Mouse (Mus musculus) lung, embryonic 14.5 days (tissue): ENCODE results near the gene Bcl6b. TPM values are rescaled to one million over a fixed set of nuclear protein-coding genes. Genes with fewer than 3 reads are reported as not detected.

Source experiments
- ATAC-seq: fragments of 200-750 bp; cut with Nextera tagmentation; 2 replicates; pipeline ENCODE4 v1.8.0; 2017; ENCODE audit warnings: mild to moderate bottlenecking, moderate TSS enrichment, moderate library complexity; ENCODE audit not compliant: insufficient read depth
- DNase-seq: peaks from one replicate; pipeline ENCODE4 v3.0.0-alpha.2; 2015
- H3K27ac ChIP-seq: fragments of 300-500 bp; sonication (generic); 2 replicates; pipeline ENCODE4 v1.5.1; 2014; ENCODE audit warnings: low read depth, mild to moderate bottlenecking, moderate library complexity
- H3K27me3 ChIP-seq: fragments of 300-500 bp; sonication (generic); 2 replicates; pipeline ENCODE4 v1.6.1; 2014; ENCODE audit warnings: low read length, control low read depth; ENCODE audit not compliant: insufficient read depth
- H3K36me3 ChIP-seq: fragments of 300-500 bp; sonication (generic); 2 replicates; pipeline ENCODE4 v1.6.1; 2014; ENCODE audit warnings: control low read depth; ENCODE audit not compliant: insufficient read depth
- H3K4me1 ChIP-seq: fragments of 300-500 bp; sonication (generic); 2 replicates; pipeline ENCODE4 v1.6.1; 2014; ENCODE audit warnings: antibody characterized with exemption, control low read depth; ENCODE audit not compliant: insufficient read depth
- H3K4me2 ChIP-seq: fragments of 300-500 bp; sonication (generic); 2 replicates; pipeline ENCODE4 v1.6.1; 2014; ENCODE audit warnings: mild to moderate bottlenecking
- H3K4me3 ChIP-seq: fragments of 300-500 bp; sonication (generic); 2 replicates; pipeline ENCODE4 v1.5.1; 2014; ENCODE audit warnings: low read depth, low read length
- H3K9ac ChIP-seq: fragments of 300-500 bp; sonication (generic); 2 replicates; pipeline ENCODE4 v1.6.1; 2014
- H3K9me3 ChIP-seq: fragments of 300-500 bp; sonication (generic); 2 replicates; pipeline ENCODE4 v1.6.1; 2016; ENCODE audit warnings: low read depth, low read length, control low read depth
- CTCF ChIP-seq: IDR thresholded peaks from 2 replicates; pipeline ENCODE4 v1.5.1; 2016; ENCODE audit warnings: antibody characterized with exemption, low read depth
- WGBS: fragments of 180-500 bp; shearing (Covaris S2); extraction: QIAGEN DNeasy Blood & Tissue Kit; methylation state at CpG from one replicate; pipeline ENCODE4 v1.1.7; 2014; 5-methylcytosine and 5-hydroxymethylcytosine counted together
- polyA plus RNA-seq: library from polyadenylated mRNA; unstranded; fragments of >200 nt; fragmentation: Nextera tagmentation; extraction: Ambion mirVana; gene quantifications from 2 replicates; pipeline ENCODE4 v1.2.1, GENCODE M21; 2014

The Bcl6b gene
- polyA plus RNA-seq, 1 experiment from 2014 or later, result 30.9 TPM

DNA sequence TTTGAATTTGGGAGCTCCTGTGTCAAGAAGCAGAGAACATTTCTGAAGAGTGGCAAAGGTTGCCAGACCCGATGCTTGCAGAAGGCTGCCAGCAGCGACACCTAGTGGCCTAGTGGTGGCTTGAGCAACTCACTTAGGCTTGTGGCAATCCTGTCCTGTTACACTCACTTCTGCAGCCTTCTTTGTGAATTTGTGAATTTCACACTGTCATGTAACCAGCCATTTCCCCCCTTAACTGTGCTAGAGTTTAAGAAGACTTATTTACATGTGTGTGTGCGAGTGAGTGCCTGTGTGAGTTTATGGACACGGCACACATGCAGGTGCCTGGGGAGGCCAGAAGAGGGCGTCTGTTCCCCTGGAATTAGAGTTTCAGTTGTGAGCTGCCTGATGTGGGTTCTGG, 27.9 kb downstream of the Bcl6b start:
- Histone ChIP-seq H3K27ac (no peak overlapping the region), H3K4me2 (no peak overlapping the region), H3K36me3 (no peaks in the 10 kb centered on the region), H3K4me3 (no peak overlapping the region), H3K9ac (no peak overlapping the region), H3K4me1 (no peaks in the 10 kb centered on the region), H3K27me3 (no peaks in the 10 kb centered on the region), H3K9me3 (no peaks in the 10 kb centered on the region)
- 36% methylated on average over 5 of the region's 5 CpGs for WGBS
- TF ChIP-seq CTCF, result peak; percentile 95
- peak; percentile 41; the same call in 1 of the 2 replicates for ATAC-seq
- peak; percentile 95 for DNase-seq

GRCm38 (mm10) chr11:70200036-70200608, 29.5 kb downstream of the Bcl6b start:
- no peaks in the 10 kb centered on the region for H3K9me3 ChIP-seq
- no peak overlapping the region for H3K27ac ChIP-seq
- no peak for ATAC-seq
- no peak for TF ChIP-seq CTCF
- no peak overlapping the region for H3K4me3 ChIP-seq
- no peaks in the 10 kb centered on the region for H3K27me3 ChIP-seq
- H3K9ac ChIP-seq, result no peak overlapping the region
- H3K4me2 ChIP-seq, result no peak overlapping the region
- no peak for DNase-seq
- H3K4me1 ChIP-seq, result no peaks in the 10 kb centered on the region
- no peaks in the 10 kb centered on the region for H3K36me3 ChIP-seq
- WGBS, result 61% methylated on average over 5 of the region's 5 CpGs

- 68% methylated on average over 8 of the region's 8 CpGs for WGBS
- Histone ChIP-seq H3K27ac (no peak overlapping the region), H3K4me2 (no peak overlapping the region), H3K4me3 (no peak overlapping the region), H3K27me3 (no peaks in the 10 kb centered on the region), H3K4me1 (no peaks in the 10 kb centered on the region), H3K36me3 (no peaks in the 10 kb centered on the region), H3K9me3 (no peaks in the 10 kb centered on the region), H3K9ac (no peak overlapping the region)
- no peak for ATAC-seq
- no peak for TF ChIP-seq CTCF
- no peak for DNase-seq
These were observed 30.5 kb downstream of the Bcl6b start for GRCm38 (mm10) chr11:70199107-70199506.

GRCm38 (mm10) chr11:70198332-70198731, 31.3 kb downstream of the Bcl6b start:
- DNase-seq, result no peak
- Histone ChIP-seq H3K4me2 (no peak overlapping the region), H3K4me3 (no peak overlapping the region), H3K9me3 (no peaks in the 10 kb centered on the region), H3K36me3 (no peaks in the 10 kb centered on the region), H3K27me3 (no peaks in the 10 kb centered on the region), H3K27ac (no peak overlapping the region), H3K9ac (no peak overlapping the region), H3K4me1 (peaks cover 4% of the 10 kb centered on the region; the same call in 1 of the 2 replicates)
- 78% methylated on average over 3 of the region's 3 CpGs for WGBS
- ATAC-seq, result no peak
- TF ChIP-seq CTCF, result no peak

DNA sequence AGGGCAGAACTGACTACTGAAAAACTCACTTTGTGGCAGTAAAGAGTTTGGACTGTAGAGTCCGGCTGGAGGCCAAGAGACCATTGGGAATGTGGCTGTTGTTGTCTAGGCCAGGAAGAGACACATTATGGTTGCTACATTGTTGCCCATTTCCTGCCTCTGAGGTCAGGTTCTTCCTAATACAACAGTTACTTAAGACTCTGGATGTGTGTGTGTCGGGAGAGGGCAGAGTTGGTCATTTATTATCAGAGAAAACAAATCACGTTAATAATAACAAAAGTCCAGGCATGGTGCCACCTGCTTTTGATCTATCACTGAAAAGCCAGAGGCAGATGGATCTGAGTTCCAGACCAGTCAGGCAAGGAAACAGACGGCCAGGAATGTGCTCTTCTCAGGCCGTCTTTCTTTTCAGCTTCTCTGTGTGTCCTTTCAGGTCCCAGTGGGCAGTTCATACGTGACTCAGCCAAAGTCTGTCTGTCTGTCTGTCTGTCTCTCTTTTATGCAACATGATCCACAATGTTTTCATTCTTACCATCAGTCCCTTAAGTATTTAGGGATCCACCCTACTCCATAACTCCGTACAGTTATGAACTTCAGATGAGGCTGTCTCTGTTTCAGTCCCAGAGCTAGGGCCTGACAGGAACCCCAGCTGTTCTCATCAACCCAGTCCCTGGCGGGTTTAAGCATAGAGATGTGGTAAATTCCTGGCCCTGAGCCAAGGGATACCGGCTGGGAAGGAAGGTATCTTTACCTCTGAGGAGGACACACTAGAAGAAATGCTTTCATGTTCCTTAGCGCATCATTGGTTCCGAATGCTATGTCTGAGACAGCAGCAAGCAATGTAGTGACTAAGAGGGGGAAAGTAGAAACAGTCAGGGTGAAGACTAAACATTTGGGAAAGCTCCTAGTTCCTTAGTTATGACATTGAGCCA, 36.0 kb downstream of the Bcl6b start:
- Histone ChIP-seq H3K4me1 (peaks cover 10% of the 10 kb centered on the region; the same call in 1 of the 2 replicates), H3K4me3 (no peak overlapping the region), H3K9ac (no peak overlapping the region), H3K4me2 (no peak overlapping the region), H3K36me3 (no peaks in the 10 kb centered on the region), H3K27ac (peak overlapping the region; percentile 58; the same call in 1 of the 2 replicates), H3K27me3 (no peaks in the 10 kb centered on the region), H3K9me3 (no peaks in the 10 kb centered on the region)
- DNase-seq (peak; percentile 74), ATAC-seq (0 out of 2 replicates have a peak, but pooled peaks have one; percentile 28)
- TF ChIP-seq CTCF, result no peak
- 27% methylated on average over 11 of the region's 11 CpGs for WGBS

GRCm38 (mm10) chr11:70192157-70192556, 37.4 kb downstream of the Bcl6b start:
- DNase-seq (no peak), ATAC-seq (no peak)
- WGBS, result 78% methylated on average over 4 of the region's 4 CpGs
- Histone ChIP-seq H3K4me1 (peaks cover 10% of the 10 kb centered on the region; the same call in 1 of the 2 replicates), H3K27ac (no peak overlapping the region), H3K36me3 (no peaks in the 10 kb centered on the region), H3K4me3 (no peak overlapping the region), H3K9ac (no peak overlapping the region), H3K9me3 (no peaks in the 10 kb centered on the region), H3K4me2 (no peak overlapping the region), H3K27me3 (no peaks in the 10 kb centered on the region)
- no peak for TF ChIP-seq CTCF

- WGBS, result 80% methylated on average over 6 of the region's 6 CpGs
- no peak for TF ChIP-seq CTCF
- Histone ChIP-seq H3K27me3 (no peaks in the 10 kb centered on the region), H3K9ac (no peak overlapping the region), H3K4me1 (peaks cover 10% of the 10 kb centered on the region; the same call in 1 of the 2 replicates), H3K4me3 (no peak overlapping the region), H3K27ac (no peak overlapping the region), H3K36me3 (no peaks in the 10 kb centered on the region), H3K9me3 (no peaks in the 10 kb centered on the region), H3K4me2 (no peak overlapping the region)
- DNase-seq (no peak), ATAC-seq (no peak)
These were observed 38.4 kb downstream of the Bcl6b start for GRCm38 (mm10) chr11:70191188-70191587.
